Mouse (Mus musculus): ENCODE data around the gene Rpl9-ps1.

DNA sequence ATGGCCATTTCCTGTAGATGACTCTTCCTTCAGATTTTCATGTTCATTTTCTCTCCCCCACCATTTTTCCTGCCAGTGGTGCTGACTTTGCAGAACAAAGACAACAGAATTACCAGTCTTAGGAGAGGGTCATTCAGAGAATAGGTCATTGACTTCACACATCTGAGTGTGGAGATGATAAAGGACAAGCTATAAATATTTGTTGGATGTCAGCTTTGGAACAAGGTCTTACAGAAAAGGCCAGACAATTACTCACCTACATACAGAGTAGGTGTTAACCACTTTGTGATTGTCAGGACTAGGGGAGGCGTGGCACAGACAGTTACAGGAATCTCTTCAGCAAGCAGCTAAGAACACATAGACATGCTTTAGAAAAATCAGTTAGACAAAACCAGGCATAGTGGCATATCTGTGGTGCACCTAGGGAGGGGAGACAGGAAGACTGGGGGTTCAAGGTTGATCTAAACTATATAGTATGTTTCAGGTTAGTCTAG is 8.6 kb downstream of the Rpl9-ps1 start:
- TF ChIP-seq CTCF (IDR thresholded peaks at IDR 0.05; ENCODE audit: borderline replicate concordance, control insufficient read depth, extremely low read depth, insufficient read depth, low read length, poor library complexity) (no peak), POLR2A (IDR thresholded peaks at IDR 0.05; ENCODE audit: control insufficient read depth, extremely low read depth, insufficient read depth, low read length, poor library complexity) (no peak)
